Mouse (Mus musculus): Measurements from ENCODE around the gene Pycard.
"Not testable (repeated sequence)": the region's sequence is repeated elsewhere in the genome, so short reads cannot be mapped to it uniquely, and the experiment has no call there.

Pycard gene

GRCm38 (mm10) chr7:127993341-127993977, at the start of gene Pycard:
Gene Pycard (minus strand): TSS chr7:127993867.
- peak; percentile 44 to 68 for DNase-seq (ENCODE audit: low spot score in 2 of 2)

- DNase-seq (ENCODE audit: low spot score in 2 of 2) = not testable (repeated sequence)
Measured at GRCm38 (mm10) chr7:128042161-128042820, 48.6 kb upstream of the Pycard start.

- DNase-seq (ENCODE audit: low spot score in 2 of 2) = no peak
Measured at GRCm38 (mm10) chr7:128033616-128034015, 39.9 kb upstream of the Pycard start.

GRCm38 (mm10) chr7:128032989-128033293, 39.3 kb upstream of the Pycard start:
- no peak for DNase-seq (ENCODE audit: low spot score in 2 of 2)

GRCm38 (mm10) chr7:128032290-128032988, 38.8 kb upstream of the Pycard start:
- no peak for DNase-seq (ENCODE audit: low spot score in 2 of 2)

- no peak for DNase-seq (ENCODE audit: low spot score in 2 of 2)
Measured at GRCm38 (mm10) chr7:128031403-128031976, 37.8 kb upstream of the Pycard start.

GRCm38 (mm10) chr7:128025381-128025780, 31.7 kb upstream of the Pycard start:
- no peak for DNase-seq (ENCODE audit: low spot score in 2 of 2)

- no peak for DNase-seq (ENCODE audit: low spot score in 2 of 2)
Measured at GRCm38 (mm10) chr7:128024932-128025331, 31.3 kb upstream of the Pycard start.

- DNase-seq (ENCODE audit: low spot score in 2 of 2) = no peak
Measured at GRCm38 (mm10) chr7:128024364-128024763, 30.7 kb upstream of the Pycard start.

- DNase-seq (ENCODE audit: low spot score in 2 of 2) = no peak
Measured at GRCm38 (mm10) chr7:128023565-128023964, 29.9 kb upstream of the Pycard start.

- DNase-seq (ENCODE audit: low spot score in 2 of 2) = peak in 1 of 2 experiments; percentile 43
Measured at GRCm38 (mm10) chr7:128022974-128023373, 29.3 kb upstream of the Pycard start.

GRCm38 (mm10) chr7:128019187-128019586, 25.5 kb upstream of the Pycard start:
- no peak for DNase-seq (ENCODE audit: low spot score in 2 of 2)

GRCm38 (mm10) chr7:128018275-128018674, 24.6 kb upstream of the Pycard start:
- no peak for DNase-seq (ENCODE audit: low spot score in 2 of 2)

- DNase-seq (ENCODE audit: low spot score in 2 of 2) = no peak
Measured at GRCm38 (mm10) chr7:128016650-128017049, 23.0 kb upstream of the Pycard start.

GRCm38 (mm10) chr7:128016134-128016533, 22.5 kb upstream of the Pycard start:
- not testable (repeated sequence) for DNase-seq (ENCODE audit: low spot score in 2 of 2)

- no peak for DNase-seq (ENCODE audit: low spot score in 2 of 2)
Measured at GRCm38 (mm10) chr7:128013116-128013515, 19.4 kb upstream of the Pycard start.

- DNase-seq (ENCODE audit: low spot score in 2 of 2) = no peak
Measured at GRCm38 (mm10) chr7:128012136-128012780, 18.6 kb upstream of the Pycard start.

GRCm38 (mm10) chr7:128009715-128010340, 16.2 kb upstream of the Pycard start:
- DNase-seq (ENCODE audit: low spot score in 2 of 2) = no peak

GRCm38 (mm10) chr7:128006193-128006592, 12.5 kb upstream of the Pycard start:
- DNase-seq (ENCODE audit: low spot score in 2 of 2) = no peak

GRCm38 (mm10) chr7:128004487-128005362, 11.1 kb upstream of the Pycard start:
- no peak for DNase-seq (ENCODE audit: low spot score in 2 of 2)

GRCm38 (mm10) chr7:128004150-128004486, 10.5 kb upstream of the Pycard start:
- DNase-seq (ENCODE audit: low spot score in 2 of 2) = no peak
